Mouse (Mus musculus) megakaryocyte-erythroid progenitor cell, adult 5-6 weeks (primary cell): ENCODE measurements around the gene Myg1. TPM values are rescaled to one million over a fixed set of nuclear protein-coding genes. Genes with fewer than 3 reads are reported as not detected.

Experiments
- ATAC-seq: replicated peaks from 2 replicates; pipeline ENCODE4 v1.8.0; 2016; ENCODE audit warnings: mild to moderate bottlenecking, inconsistent platforms; ENCODE audit not compliant: severe bottlenecking, poor library complexity, low FRiP score, low TSS enrichment
- total RNA-seq, 2 experiments: library from RNA; stranded (forward) in 1 of 2; stranded (reverse) in 1 of 2; fragments of 200-1000, 215-1000 nt in 1 of 2; fragments of >200 nt in 1 of 2; fragmentation: Nextera tagmentation in 1 of 2; gene quantifications; 2 replicates each; pipeline ENCODE4 v1.2.3; 2014 to 2017

Myg1 gene
- total RNA-seq, 2 experiments from 2014 or later = 60.8 to 85.2 TPM

GRCm38 (mm10) chr15:102339612-102340011 lies 8.1 kb downstream of the Myg1 start:
- no peak for ATAC-seq

GRCm38 (mm10) chr15:102341580-102341979 lies 10.1 kb downstream of the Myg1 start:
- ATAC-seq = peak; percentile 64; the same call in 1 of the 2 replicates

DNA sequence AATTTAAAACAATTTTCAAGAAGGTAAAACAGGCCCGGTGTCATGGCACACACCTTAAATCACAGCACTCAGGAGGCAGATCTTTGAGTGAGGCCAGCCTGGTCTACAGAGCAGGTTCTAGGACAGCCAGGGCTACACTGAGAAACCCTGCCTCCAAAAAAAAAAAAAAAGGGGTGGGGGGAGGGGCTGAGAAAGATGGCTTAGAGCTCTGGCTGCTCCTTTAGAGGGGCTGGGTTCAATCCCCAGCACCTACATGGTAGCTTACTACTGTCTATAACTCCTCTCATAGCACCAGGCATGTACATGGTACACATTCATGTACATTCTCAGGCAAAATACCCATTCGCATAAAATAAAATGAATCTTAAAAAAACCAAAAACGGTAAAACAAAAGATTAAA lies 13.0 kb downstream of the Myg1 start:
- no peak for ATAC-seq

GRCm38 (mm10) chr15:102346444-102346843 lies 14.9 kb downstream of the Myg1 start:
- ATAC-seq = no peak

GRCm38 (mm10) chr15:102350138-102350941 lies 18.8 kb downstream of the Myg1 start, which contains the start of gene Aaas:
TSS of gene Aaas (minus strand) at chr15:102350771.
- ATAC-seq = peak; percentile 82

GRCm38 (mm10) chr15:102350942-102351291 lies 19.4 kb downstream of the Myg1 start:
- ATAC-seq = peak; percentile 16; the same call in 1 of the 2 replicates

GRCm38 (mm10) chr15:102352177-102352576 lies 20.7 kb downstream of the Myg1 start:
- ATAC-seq = no peak

GRCm38 (mm10) chr15:102353986-102354385 lies 22.5 kb downstream of the Myg1 start:
- ATAC-seq = no peak

- ATAC-seq = peak; percentile 47
These were observed 23.8 kb downstream of the Myg1 start for GRCm38 (mm10) chr15:102355134-102355870.

GRCm38 (mm10) chr15:102355871-102356441 lies 24.4 kb downstream of the Myg1 start:
- ATAC-seq = 0 out of 2 replicates have a peak, but pooled peaks have one; percentile 6

DNA sequence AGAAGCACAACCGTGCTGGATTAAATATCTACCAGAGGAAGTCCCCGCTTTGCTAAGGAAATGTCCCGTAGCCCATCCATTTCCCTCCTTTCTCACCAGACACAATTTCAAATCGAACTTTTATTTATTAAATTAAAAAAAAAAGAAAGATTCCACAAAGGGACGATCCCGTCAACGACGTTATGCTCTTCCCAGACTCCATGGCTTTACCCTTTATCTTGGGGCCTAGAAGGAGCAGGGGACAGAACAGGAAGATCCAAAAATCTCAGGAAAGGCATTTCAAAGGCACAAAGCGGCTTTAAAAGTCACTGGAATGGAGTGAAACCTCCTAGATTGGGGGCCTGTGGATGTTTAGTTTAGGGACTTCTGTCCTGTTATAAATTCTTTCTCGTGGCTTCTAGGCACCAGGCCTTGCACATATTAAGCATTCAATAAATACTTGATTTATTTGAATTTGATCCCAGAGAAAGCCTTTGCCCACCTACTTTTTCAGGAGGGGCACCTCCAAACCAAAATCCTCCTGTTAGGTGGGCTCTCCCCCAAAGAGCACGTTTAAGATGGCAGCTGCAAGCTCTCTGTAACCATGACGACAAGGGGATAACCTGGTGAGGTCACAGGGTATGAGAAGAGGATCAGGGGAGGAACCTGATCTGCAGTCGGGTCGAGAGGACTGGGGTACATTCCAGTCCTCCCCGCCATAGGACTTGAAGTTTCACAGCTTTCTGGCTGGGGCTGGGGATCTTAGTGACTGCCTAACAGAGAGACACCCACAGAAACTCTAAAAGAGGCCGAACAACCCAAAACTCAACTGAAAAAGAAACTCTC lies 25.2 kb downstream of the Myg1 start:
- no peak for ATAC-seq

GRCm38 (mm10) chr15:102358126-102358525 lies 26.6 kb downstream of the Myg1 start:
- no peak for ATAC-seq

- ATAC-seq = no peak
These were observed 27.3 kb downstream of the Myg1 start for GRCm38 (mm10) chr15:102358834-102359233.

GRCm38 (mm10) chr15:102362648-102363047 lies 31.1 kb downstream of the Myg1 start:
- no peak for ATAC-seq

- no peak; the same call in 1 of the 2 replicates for ATAC-seq
These were observed 33.2 kb downstream of the Myg1 start for GRCm38 (mm10) chr15:102364678-102365077.

DNA sequence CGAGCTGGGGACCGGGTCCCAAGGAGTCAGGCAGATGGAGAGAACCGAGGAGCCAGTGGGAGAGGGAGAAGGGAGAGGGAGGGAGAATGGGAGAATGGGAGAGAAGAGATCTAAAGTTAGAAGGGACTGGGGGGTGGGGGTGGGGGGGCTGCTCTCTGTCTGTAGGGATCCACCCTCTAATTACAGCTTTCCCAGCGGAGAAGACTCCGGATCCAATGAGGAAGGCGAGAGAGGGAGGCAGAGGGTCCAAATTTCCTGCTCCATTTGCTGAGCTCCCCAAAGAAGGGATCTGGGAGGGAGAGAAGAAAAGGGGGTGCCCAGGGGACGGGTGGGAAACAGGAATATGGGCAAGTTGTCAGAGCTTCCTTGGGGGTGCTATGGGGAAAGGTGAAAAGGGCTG lies 34.7 kb downstream of the Myg1 start:
- ATAC-seq = no peak

- 0 out of 2 replicates have a peak, but pooled peaks have one; percentile 16 for ATAC-seq
These were observed 35.3 kb downstream of the Myg1 start, which contains the start of gene Sp7 for GRCm38 (mm10) chr15:102366733-102367344. TSS of gene Sp7 (minus strand) at chr15:102367182.

DNA sequence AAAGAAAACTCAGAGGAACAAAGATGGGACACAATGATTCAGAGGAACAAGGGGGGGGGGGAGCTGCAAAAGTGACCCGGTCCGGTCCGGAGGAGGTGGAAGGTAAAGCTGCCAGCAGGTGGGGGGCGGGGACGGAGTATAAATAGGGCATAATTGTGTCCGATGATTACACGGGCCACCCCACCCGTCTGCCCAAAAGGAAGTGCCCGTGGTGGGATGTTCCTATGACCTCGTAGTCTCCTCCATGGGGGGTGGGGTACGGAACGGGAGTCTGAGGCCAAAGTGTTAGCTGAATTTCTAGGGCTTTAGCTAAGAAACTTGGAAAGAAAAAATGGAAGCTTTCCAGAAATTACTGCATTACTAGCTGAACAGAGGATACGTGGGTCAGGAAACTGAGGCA lies 38.5 kb downstream of the Myg1 start:
- ATAC-seq = no peak

DNA sequence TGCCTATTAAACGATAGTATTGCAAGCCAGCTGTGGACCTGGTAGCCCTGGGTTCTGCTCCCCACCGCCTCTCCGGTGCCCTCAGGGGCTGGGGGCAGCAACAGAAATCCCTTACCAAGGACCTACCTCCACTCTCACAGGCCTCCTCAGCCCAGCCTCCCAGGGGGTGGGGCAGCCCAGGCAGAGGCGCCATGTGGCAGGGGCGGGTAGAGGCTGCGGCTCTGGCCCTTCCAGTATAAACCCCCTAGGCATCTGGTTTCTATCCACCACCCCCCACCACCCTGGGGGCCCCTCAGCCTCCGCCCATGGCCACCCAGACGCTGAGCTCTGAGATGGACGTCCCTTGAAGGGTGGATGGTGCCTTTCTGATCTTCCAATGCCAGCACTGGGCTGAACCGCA lies 39.2 kb downstream of the Myg1 start:
- no peak for ATAC-seq
